Mouse (Mus musculus) thymus, adult 2 months (tissue): ENCODE measurements around the gene Tpst1. TPM values are rescaled to one million over a fixed set of nuclear protein-coding genes. Genes with fewer than 3 reads are reported as not detected.

Experiments used
- DNase-seq: peaks from one replicate; pipeline ENCODE4 v3.0.0; 2021
- H3K27ac ChIP-seq: fragments of 200-500 bp; 2 replicates; pipeline ENCODE4 v1.5.1; 2012; ENCODE audit warnings: low read length, control low read depth; ENCODE audit not compliant: control insufficient read depth, insufficient read depth
- H3K27me3 ChIP-seq: fragments of 200-500 bp; 2 replicates; pipeline ENCODE4 v1.6.1; 2012; ENCODE audit warnings: mild to moderate bottlenecking, low read length, moderate library complexity, mixed read lengths; ENCODE audit not compliant: control insufficient read depth, insufficient read depth
- H3K36me3 ChIP-seq: fragments of 200-500 bp; 2 replicates; pipeline ENCODE4 v1.6.1; 2012; ENCODE audit warnings: mild to moderate bottlenecking, low read length, moderate library complexity; ENCODE audit not compliant: control insufficient read depth, insufficient read depth
- H3K4me1 ChIP-seq: fragments of 200-500 bp; replicated peaks from 2 replicates; pipeline ENCODE4 v1.6.1; 2012; ENCODE audit warnings: low read length; ENCODE audit not compliant: control insufficient read depth, insufficient read depth
- H3K4me3 ChIP-seq: fragments of 200-500 bp; 2 replicates; pipeline ENCODE4 v1.5.1; 2012; ENCODE audit warnings: mild to moderate bottlenecking, low read length, control low read depth, moderate library complexity; ENCODE audit not compliant: control insufficient read depth, insufficient read depth
- CTCF ChIP-seq: fragments of 200-500 bp; IDR thresholded peaks from 2 replicates; pipeline ENCODE4 v1.5.1; 2012; ENCODE audit warnings: mild to moderate bottlenecking, control low read depth, low read length, moderate library complexity, borderline replicate concordance; ENCODE audit not compliant: control insufficient read depth, poor library complexity, insufficient read depth; ENCODE audit errors: extremely low read depth
- POLR2A ChIP-seq: fragments of 200-500 bp; IDR thresholded peaks from 2 replicates; pipeline ENCODE4 v1.6.1; 2012; ENCODE audit warnings: mild to moderate bottlenecking, low read length, control low read depth, moderate library complexity; ENCODE audit not compliant: control insufficient read depth, poor library complexity, insufficient read depth; ENCODE audit errors: extremely low read depth
- WGBS: fragments of 180-500 bp; shearing (Covaris S2); methylation state at CpG from one replicate; pipeline ENCODE4 v1.1.7; 2018; 5-methylcytosine and 5-hydroxymethylcytosine counted together
- polyA plus RNA-seq: library from polyadenylated mRNA; depleted of rRNA; stranded (reverse); fragments of >200 nt; gene quantifications from 2 replicates; pipeline ENCODE4 v1.2.3, GENCODE M21; 2012; rRNA removed

Gene Tpst1
- polyA plus RNA-seq, result 8.4 and 9.5 TPM in 2 replicates

DNA sequence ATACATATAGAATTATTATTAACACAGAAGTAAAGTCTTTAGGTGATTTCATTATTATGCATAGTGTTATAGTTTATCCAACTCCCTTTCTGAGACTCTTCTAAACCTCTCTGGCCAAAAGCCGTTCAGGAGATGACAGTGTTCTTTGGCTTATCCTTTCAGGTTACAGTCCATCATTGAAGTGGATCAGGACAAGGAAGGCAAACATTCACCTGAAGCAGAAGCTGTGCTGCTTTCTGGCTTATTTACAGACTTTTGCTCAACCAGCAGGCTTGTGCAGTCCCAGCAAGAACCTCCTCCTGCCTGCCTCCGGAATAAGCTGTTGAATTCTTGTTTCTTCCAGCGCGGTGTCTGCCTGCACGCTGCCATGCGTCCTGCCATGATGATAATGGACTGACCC is at the start of gene Tpst1:
Tpst1 (plus strand) TSS at position 301 of the 400 bp plus-strand sequence.
- TF ChIP-seq POLR2A, result no peak
- TF ChIP-seq CTCF, result no peak
- no peak for DNase-seq
- peaks cover under 1% of the 10 kb centered on the region; the same call in 1 of the 2 replicates for H3K4me1 ChIP-seq
- 98% methylated on average over 6 of the region's 6 CpGs for WGBS
- no peaks in the 10 kb centered on the region for H3K27me3 ChIP-seq
- H3K36me3 ChIP-seq, result no peaks in the 10 kb centered on the region
- H3K4me3 ChIP-seq, result no peak within 1 kb of the TSS
- H3K27ac ChIP-seq, result no peak within 1 kb of the TSS

DNA sequence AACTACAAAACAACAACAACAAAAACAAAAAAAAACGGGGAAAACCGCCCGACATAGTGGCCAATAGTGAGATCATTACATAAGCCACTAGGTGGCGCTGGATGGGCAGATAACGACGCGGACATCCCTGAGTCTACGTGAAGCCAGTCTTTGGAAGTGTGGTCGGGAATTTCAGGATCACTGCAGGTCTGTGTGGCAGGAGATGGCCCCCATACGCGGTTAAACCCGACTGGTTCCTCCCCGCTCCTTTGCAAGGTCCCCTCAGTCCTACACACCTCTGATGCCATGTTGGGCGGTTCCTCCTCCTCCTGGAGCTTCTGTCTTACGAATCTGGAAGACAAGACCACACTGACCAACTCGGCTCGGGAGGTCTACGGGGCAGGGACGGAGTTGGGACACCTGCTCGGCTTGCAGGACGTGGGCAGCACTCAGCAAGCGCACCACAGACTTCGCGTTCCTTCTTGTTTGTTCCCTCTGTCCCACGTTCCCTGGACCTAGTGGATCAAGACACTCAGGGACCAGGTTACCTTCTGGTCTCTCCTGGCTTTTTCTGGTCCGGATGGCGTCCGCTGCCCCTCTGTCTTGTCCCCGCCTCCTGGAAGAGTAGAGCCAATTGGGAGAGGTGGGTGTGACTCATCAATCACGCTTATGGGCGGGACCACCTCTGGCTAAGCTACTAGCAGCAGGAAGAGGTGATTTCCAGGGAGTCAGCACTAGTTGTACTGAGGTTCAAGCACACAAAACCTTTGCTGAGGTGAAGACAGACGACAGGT is 49.2 kb upstream of the Tpst1 start:
- Histone ChIP-seq H3K27ac (0 out of 2 replicates have a peak overlapping the region, but pooled peaks have one; percentile 22), H3K27me3 (no peaks in the 10 kb centered on the region), H3K4me3 (peak overlapping the region; percentile 95), H3K36me3 (no peaks in the 10 kb centered on the region), H3K4me1 (peaks cover 2% of the 10 kb centered on the region)
- peak; percentile 80 for DNase-seq
- TF ChIP-seq CTCF (peak; percentile 85; the same call in 1 of the 2 replicates), POLR2A (no peak)
- under 1% methylated on average over 32 of the region's 32 CpGs for WGBS

DNA sequence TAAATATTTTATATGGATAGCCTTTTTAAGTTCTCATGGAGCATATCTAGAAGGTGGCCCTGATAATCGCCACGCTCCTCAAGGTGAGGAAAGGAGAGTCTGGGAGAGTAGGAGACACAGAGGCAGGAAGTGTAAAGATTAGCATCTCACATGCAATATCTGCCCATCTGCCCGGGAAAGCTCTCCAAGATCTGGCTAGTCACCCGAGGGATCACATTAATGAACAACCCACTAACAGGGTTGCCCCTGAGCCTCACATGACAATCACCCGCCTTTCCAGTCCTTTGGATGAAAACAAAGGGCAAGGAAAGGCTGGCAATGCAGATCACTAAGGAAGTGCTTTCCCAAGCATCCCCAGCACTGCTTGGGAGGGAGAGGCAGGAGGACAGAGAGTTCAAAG is 46.0 kb upstream of the Tpst1 start:
- TF ChIP-seq POLR2A (no peak), CTCF (no peak)
- 83% methylated on average over 5 of the region's 5 CpGs for WGBS
- DNase-seq, result no peak
- no peak overlapping the region for H3K4me3 ChIP-seq
- no peak overlapping the region for H3K27ac ChIP-seq
- H3K36me3 ChIP-seq, result no peaks in the 10 kb centered on the region
- no peaks in the 10 kb centered on the region for H3K27me3 ChIP-seq
- peaks cover 2% of the 10 kb centered on the region for H3K4me1 ChIP-seq

DNA sequence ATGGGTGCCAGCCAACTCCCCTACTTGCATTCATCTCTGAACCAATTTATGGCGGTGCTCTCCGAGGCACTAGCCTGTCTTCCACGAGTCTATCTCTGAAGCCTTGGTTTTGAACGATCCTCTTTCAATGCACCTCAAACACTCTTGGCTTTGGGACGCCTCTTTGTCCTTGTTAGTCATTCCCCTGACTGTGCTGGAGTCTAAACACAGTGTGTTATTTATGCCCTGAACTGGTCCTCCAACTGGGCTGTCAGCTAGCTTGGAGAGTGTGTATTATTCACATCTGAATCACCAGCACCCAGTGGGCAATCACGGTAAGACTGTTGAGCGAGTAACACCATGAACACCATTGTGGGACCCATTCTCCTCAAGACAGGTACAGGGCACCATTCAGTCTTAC is 45.4 kb upstream of the Tpst1 start:
- no peaks in the 10 kb centered on the region for H3K27me3 ChIP-seq
- no peak overlapping the region for H3K27ac ChIP-seq
- no peaks in the 10 kb centered on the region for H3K36me3 ChIP-seq
- H3K4me1 ChIP-seq, result peaks cover 2% of the 10 kb centered on the region
- H3K4me3 ChIP-seq, result no peak overlapping the region
- no peak for DNase-seq
- 88% methylated on average over 7 of the region's 7 CpGs for WGBS
- TF ChIP-seq POLR2A (no peak), CTCF (no peak)

DNA sequence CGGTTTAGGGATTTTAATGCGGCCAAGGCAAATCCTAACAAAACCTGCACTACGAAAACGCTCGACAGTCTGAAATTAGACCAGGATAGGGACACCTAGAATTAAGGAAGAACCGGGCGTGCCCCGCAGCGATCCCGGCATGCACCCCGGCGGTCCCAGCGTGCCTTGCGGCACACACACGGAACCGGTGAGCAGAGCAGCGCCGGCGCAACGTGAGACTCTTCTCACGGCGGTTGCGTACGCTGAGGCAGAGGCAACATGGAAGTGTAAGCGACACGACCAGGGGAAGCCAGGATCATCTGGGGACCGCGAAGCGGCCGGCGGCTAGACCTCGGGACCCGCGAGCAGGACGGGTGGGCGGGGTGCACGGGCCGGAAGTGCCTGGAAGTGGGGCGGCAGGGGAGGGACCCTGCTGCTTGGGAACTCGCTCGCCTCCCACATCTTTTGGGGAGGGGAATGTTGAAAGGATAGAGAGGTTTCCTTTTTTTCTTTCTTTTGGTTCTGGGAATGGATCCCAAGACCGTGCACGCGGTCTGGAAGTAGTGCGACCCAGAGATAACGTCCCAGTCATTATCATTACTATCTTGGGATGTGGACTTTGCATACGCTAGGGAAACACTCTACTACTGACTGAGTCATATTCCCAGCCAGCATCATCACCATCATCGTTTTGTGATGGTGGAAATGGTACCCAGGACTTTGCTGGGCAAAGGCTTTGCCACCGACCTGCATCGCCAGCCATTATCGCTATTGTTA is 43.8 kb upstream of the Tpst1 start, which contains the start of the genes Asl and Crcp:
Asl (minus strand) TSS at position 106 of the 756 bp plus-strand sequence.
Crcp (plus strand) TSS at position 149 of the 756 bp plus-strand sequence.
- Histone ChIP-seq H3K27ac (peak within 1 kb of the TSS; percentile 52), H3K4me3 (peak within 1 kb of the TSS; percentile 90), H3K27me3 (no peaks in the 10 kb centered on the region), H3K36me3 (no peaks in the 10 kb centered on the region), H3K4me1 (peaks cover 2% of the 10 kb centered on the region)
- TF ChIP-seq POLR2A (peak; percentile 53; the same call in 1 of the 2 replicates), CTCF (no peak)
- 2% methylated on average over 51 of the region's 51 CpGs for WGBS
- DNase-seq, result peak; percentile 90

DNA sequence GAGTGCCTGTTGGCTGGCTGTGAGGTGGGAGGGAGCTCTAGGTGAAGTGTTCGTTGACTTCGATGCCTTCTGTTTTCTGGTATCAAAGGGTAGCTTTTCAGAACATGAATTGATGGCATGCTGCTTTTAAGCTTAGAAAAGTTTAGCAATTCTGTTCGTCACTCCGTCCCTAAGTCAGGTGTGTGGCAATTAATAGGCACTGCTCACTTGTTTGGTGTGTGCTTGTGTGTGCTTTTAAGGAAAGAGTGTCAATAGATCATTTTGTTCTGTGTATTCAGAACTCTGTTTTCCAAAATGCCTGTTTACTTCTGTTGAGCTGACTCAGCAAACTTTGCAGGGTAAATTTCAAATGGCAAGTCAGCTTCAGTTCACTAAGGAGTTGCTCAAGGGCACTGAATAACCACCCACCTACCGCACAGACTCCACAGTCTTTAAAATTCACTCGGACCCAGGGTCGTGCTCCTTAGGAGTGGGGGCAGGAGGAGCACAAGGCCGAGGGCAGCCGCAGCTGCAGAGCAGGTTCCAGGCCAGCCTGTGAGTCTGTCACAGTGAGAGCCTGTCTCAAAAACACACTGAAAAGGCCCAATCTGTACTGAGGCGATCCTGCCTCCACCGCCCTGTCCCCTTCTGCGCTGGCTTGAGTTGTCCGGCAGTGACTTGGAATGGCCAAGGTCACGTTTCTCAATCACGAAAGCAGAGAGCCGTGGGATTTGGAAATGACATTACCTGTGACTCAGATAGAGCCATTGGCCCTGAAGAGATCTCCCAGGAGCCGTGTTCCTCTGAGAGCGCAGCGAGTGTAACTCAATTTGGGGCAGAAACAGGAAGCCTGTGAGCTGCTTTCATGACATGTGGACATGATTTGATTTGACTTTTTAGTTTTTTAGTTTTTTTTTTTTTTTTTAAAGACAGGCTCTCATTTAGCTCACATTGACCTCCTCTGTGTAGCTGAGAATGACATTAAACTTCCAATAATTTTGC is 41.4 kb upstream of the Tpst1 start:
- no peak overlapping the region for H3K27ac ChIP-seq
- TF ChIP-seq POLR2A (no peak), CTCF (no peak)

More for the DNA sequence above, 41.4 kb upstream of the Tpst1 start:
- Histone ChIP-seq H3K36me3 (peaks cover 3% of the 10 kb centered on the region; the same call in 1 of the 2 replicates), H3K4me3 (no peak overlapping the region), H3K27me3 (no peaks in the 10 kb centered on the region), H3K4me1 (no peaks in the 10 kb centered on the region; the same call in 1 of the 2 replicates)
- DNase-seq, result no peak
- 97% methylated on average over 19 of the region's 19 CpGs for WGBS
